Mouse (Mus musculus): ENCODE data around the gene Cox6b1.

Gene Cox6b1

GRCm38 (mm10) chr7:30625530-30626384 is at the start of gene Cox6b1:
Cox6b1 (minus strand) TSS chr7:30626151.
- peak; percentile 94 for DNase-seq (ENCODE audit: low read depth, low spot score)

DNA sequence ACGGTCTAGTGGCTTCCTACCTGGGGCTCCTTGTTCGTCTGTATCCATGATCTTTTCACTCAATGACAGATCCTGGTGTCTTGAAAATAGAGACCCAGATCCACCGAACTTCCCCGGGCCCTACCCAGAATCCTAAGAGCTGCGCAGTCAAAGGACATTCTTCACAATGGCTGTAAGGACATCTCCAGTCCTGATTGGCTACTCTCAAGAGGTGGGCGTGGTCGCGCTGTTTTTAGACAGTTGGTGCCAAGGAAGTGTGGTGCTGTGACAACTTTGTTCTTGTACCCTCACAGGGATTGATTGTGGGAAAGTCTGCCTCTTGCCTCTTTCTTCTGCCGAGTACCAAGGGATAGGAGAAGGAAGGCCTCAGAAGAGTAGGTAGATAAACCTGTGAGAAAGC is 45.5 kb upstream of the Cox6b1 start, which contains the start of gene Pmis2:
Pmis2 (minus strand) TSS at position 126 of the 400 bp plus-strand sequence.
- no peak for DNase-seq (ENCODE audit: low read depth, low spot score)

- DNase-seq (ENCODE audit: low read depth, low spot score): no peak
Measured at GRCm38 (mm10) chr7:30669229-30669628, 43.3 kb upstream of the Cox6b1 start.

DNA sequence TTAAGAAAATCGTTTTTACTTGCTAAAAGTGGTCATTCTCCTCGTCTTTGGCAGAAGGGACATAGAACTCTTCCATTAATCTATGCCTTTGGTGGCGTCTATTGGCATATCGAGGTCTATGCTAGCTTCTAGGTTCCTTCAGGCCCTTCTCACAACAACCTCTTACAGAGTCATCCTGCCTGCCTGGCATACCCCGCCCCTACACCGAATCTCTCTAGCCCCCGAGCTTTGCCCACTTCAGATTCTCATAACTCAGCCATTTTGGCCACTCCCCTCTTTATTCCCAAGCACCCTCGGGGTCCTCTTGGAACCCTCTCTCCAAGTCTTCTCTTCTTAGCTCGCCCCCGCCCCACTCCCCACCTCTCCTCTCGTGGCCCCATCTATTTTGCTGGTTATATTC is 39.4 kb upstream of the Cox6b1 start:
- DNase-seq (ENCODE audit: low read depth, low spot score): no peak

GRCm38 (mm10) chr7:30664529-30665200 is 38.7 kb upstream of the Cox6b1 start, which contains the start of gene Haus5:
Haus5 (minus strand) TSS chr7:30664994.
- DNase-seq (ENCODE audit: low read depth, low spot score): peak; percentile 91

GRCm38 (mm10) chr7:30649591-30650540 is 23.9 kb upstream of the Cox6b1 start, which contains the start of gene Rbm42:
Rbm42 (minus strand) TSS chr7:30650317.
- DNase-seq (ENCODE audit: low read depth, low spot score): peak; percentile 99

DNA sequence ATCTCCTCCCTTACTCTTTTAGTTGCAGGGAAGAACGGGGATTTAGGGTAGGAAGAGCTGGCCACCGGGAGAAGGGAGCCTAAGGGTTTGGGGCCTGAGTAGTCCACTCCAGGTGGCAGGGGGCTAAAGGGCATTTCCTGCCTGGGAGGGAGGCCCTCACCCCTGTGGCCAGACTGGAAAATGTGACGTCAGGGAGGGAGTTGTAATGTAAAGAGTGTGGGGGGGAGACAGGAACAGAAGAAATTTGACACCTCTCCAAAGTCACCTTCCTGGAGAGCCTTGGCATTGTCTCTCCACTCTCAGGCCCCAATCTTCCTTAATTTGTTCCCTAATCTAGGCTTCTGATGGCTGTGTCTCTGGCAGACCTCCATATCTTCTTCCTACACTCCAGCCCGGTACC is 13.1 kb upstream of the Cox6b1 start:
- DNase-seq (ENCODE audit: low read depth, low spot score): no peak

GRCm38 (mm10) chr7:30636395-30636794 is 10.4 kb upstream of the Cox6b1 start:
- no peak for DNase-seq (ENCODE audit: low read depth, low spot score)

DNA sequence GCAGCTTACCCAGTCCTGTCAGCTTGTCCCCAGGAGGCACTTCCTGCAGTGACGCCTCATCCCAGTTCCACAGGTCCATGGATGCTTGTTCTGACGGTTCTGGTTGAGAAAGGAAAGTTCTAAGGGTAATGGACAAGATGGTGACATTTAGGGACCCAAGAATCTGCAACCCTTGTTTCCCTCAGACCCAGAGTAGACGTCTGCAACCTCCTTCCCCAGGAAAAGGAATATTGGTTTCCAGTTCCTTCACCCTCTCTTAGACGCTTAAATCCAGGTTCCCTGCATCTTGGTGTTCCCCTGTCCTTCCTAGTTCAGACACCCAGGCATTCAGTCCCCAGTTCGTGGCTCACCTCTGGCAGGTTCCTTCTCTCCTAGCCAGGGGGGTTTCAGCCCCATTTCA is 9.8 kb upstream of the Cox6b1 start, which contains the start of gene Etv2:
Etv2 (minus strand) TSS at position 101 of the 400 bp plus-strand sequence.
- no peak for DNase-seq (ENCODE audit: low read depth, low spot score)

DNA sequence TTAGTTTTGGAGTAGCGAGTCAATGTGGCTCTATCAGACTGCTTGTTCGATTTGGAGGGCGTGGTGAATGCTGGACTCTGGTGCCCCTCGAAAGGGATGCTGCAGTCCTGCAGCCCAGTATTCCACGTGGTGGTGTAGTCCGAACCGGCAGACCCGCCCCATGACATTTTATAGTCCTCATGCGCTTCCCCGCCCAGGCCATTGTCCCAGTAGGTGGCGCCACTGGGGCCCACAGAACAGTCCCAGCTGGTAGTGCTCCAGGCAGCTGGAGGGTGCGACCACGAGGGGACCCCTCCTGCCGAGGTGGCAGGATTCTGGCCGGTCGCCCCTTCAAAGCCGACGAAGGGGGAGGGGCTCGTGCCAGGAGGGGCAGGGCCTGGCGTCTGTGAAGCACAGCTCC is 8.7 kb upstream of the Cox6b1 start:
- no peak for DNase-seq (ENCODE audit: low read depth, low spot score)

DNA sequence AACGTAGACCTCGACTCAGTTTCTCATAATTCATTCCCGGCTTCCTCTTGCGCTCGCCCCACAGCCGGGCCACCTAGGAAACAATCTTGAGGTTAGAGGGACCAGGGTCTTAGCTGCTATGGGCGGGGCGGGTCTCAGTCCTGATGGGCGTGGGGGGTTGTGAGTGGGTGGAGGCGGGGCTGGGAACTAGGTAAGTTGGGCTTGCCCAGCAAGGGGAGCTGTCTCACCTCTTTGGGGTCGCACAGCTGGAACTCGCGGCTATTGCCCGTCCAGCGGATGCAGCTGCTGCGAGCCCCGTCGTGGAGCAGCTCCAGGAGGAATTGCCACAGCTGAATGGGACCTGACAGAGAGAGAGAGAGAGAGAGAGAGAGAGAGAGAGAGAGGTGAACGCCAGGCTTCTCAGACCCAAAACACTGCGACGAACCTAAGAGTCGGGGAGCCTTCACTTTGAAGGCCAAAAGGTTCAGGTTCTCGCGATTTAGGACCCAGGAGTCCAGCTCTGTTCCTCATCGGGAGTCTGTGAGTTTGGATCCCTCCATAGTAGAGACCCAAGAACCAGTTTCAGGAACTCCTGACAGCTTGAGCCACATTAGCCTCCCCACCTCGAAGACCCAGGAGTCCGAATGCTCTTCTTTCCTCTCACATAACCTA is 7.9 kb upstream of the Cox6b1 start:
- no peak for DNase-seq (ENCODE audit: low read depth, low spot score)

- DNase-seq (ENCODE audit: low read depth, low spot score): no peak
Measured at GRCm38 (mm10) chr7:30629013-30629412, 3.1 kb upstream of the Cox6b1 start.

GRCm38 (mm10) chr7:30626647-30627046 is 696 bp upstream of the Cox6b1 start:
- no peak for DNase-seq (ENCODE audit: low read depth, low spot score)

DNA sequence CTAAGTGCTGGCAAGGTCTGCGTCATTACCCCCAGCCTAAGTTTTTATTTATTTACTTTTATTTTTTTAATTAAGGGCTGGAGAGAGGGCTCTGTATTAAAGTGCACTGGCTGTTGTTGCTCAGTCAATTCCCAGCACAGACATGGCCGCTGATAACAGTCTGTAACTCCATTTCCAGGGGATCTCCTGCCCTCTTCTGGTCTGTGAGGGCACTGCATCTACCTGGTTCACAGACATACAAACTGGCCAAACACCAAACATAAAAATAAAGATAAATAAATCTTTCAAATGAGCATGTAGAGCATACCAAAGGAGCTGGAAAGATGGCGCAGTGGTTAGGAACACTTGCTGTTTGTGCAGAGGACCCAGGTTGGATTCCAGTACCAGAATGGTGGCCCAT is 6.7 kb downstream of the Cox6b1 start:
- no peak for DNase-seq (ENCODE audit: low read depth, low spot score)

DNA sequence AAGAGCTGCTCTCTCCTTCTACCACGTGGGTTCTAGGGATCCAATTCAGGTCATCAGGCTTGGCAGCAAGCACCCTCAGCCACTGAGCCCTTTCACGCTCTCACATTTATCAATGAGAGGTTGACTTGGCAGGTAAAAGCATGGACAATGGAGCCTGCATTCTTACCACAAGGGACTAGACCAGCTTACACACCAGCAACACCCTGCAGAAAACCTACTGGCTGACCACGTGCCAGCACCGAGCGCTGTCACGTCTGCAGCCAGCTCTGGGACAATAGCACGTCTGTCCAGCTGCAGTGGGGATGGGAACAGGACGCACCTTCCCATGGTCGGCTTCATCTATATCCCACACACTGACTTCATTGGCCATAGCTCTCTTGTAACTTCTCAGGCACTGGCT is 7.3 kb downstream of the Cox6b1 start:
- no peak for DNase-seq (ENCODE audit: low read depth, low spot score)

DNA sequence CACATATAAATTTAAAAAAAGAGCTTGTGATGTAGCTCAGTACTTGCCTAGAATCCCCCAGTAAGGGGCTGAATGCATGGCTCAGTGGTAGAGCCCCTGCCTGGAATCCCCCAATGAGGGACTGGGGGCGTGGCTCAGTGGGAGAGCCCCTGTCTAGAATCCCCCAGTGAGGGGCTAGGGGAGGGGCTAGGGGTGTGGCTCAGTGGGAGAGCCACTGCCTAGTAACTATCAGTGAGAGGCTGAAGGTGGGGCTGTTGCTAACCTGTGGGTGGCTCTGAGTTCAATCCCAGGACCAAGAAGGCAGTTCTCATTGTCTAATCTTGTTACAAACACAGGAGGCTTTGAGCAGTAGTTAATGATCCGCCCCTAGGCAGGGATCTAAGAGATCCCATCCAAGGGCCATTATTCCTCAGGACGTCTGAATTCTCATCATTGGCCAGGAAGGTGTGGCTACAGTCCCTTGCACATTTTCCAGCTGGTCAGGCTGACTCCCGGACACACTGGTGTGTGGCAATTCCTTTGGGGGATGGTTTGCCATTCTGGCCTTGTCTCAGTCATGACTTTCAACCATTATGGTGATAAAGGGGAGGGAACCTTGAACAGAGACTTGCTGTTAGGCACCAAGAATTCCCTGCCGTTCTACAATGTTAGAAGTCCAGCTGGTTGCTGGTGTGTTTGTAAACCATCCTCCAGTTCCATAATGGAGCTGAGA is 10.7 kb downstream of the Cox6b1 start:
- no peak for DNase-seq (ENCODE audit: low read depth, low spot score)

GRCm38 (mm10) chr7:30614454-30614853 is 11.5 kb downstream of the Cox6b1 start:
- DNase-seq (ENCODE audit: low read depth, low spot score): peak; percentile 21

DNA sequence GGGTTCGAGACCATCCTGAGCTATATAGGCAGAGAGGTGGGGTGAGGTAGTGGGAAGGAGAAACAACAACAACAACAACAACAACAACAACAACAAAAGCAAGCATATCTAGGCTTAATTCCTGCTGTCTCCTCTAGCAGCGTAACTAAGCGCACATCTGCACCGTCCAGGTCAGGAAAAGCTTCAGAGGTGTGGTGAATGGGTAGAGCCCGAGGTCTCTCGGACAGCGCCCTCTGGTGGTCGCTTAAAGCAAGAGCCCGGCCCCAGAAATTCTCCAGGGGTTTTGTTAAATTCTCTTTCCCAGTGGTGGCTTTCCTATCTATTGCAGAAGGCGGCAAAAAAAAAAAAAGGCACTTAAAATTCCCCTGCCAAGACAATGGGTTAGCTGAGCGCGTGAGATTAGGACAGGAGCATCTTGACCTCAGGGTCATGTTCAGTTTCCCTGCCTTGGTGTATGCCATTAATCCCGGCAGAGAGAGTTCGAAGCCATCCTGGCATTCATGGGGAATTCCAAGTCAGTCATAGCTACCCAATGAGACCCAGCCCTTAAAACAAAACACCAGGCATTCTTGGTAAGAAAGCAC is 12.3 kb downstream of the Cox6b1 start:
- no peak for DNase-seq (ENCODE audit: low read depth, low spot score)

GRCm38 (mm10) chr7:30612654-30613402 is 13.1 kb downstream of the Cox6b1 start, which contains the start of gene Upk1a:
Upk1a (minus strand) TSS chr7:30612847.
- no peak for DNase-seq (ENCODE audit: low read depth, low spot score)
